Comparison of ENCODE assay signal across 11 mouse cellular contexts in genomic region chr15:31004976-31005375, GRCm38 (mm10).
"Had no signal": no experiment of that assay in that cellular context is flagged by ENCODE, and none has a peak within 500 bp of the region (broad histone marks: within the 10 kb centered on the region; RNA-seq: fewer than 3 reads in every experiment).

No protein-coding gene starts in this region.

- H3K9ac ChIP-seq: liver, embryonic 13.5 days had no signal

- DNase-seq: kidney, adult 9 months; kidney, postnatal 14 days; kidney, postnatal 4 days; left cerebral cortex, postnatal 4 days; liver, embryonic 13.5 days; lung, adult 2 months; lung, postnatal 14 days; lung, postnatal 4 days; midbrain, embryonic 14.5 days; thymus, postnatal 25 days had no signal

- H3K27me3 ChIP-seq: liver, embryonic 13.5 days had no signal

- H3K9me3 ChIP-seq: liver, embryonic 13.5 days had no signal

- H3K4me1 ChIP-seq: liver, embryonic 13.5 days had no signal

- H3K4me2 ChIP-seq: liver, embryonic 13.5 days; midbrain, embryonic 11.5 days had no signal

- H3K4me3 ChIP-seq: liver, embryonic 13.5 days had no signal

- H3K36me3 ChIP-seq: liver, embryonic 13.5 days had no signal

- H3K27ac ChIP-seq: liver, embryonic 13.5 days had no signal
